Mouse (Mus musculus) midbrain, embryonic 10.5 days (tissue): ENCODE data around the gene Olfr317. TPM values are rescaled to one million over a fixed set of nuclear protein-coding genes. Genes with fewer than 3 reads are reported as not detected.

ENCODE experiments used
- DNase-seq: peaks from one replicate; pipeline ENCODE4 v3.0.0-alpha.2; 2017; ENCODE audit warnings: low spot score
- H3K27ac ChIP-seq: fragments of 300-500 bp; sonication (generic); replicated peaks from 2 replicates; pipeline ENCODE4 v1.5.1; 2016; ENCODE audit warnings: mild to moderate bottlenecking
- H3K27me3 ChIP-seq: fragments of 300-500 bp; sonication (generic); 2 replicates; pipeline ENCODE4 v1.6.1; 2016; ENCODE audit warnings: low read depth, mild to moderate bottlenecking; ENCODE audit not compliant: poor library complexity, severe bottlenecking
- H3K36me3 ChIP-seq: fragments of 300-500 bp; sonication (generic); 2 replicates; pipeline ENCODE4 v1.6.1; 2016; ENCODE audit warnings: mild to moderate bottlenecking, moderate library complexity
- H3K4me1 ChIP-seq: fragments of 300-500 bp; sonication (generic); 2 replicates; pipeline ENCODE4 v1.6.1; 2016
- H3K4me3 ChIP-seq: fragments of 300-500 bp; sonication (generic); 2 replicates; pipeline ENCODE4 v1.5.1; 2016; ENCODE audit warnings: mild to moderate bottlenecking, moderate library complexity
- H3K9me3 ChIP-seq: fragments of 300-500 bp; sonication (generic); replicated peaks from 2 replicates; pipeline ENCODE4 v1.6.1; 2016; ENCODE audit warnings: mild to moderate bottlenecking
- WGBS: fragments of 180-500 bp; shearing (Covaris S2); methylation state at CpG from one replicate; pipeline ENCODE4 v1.1.7; 2016; 5-methylcytosine and 5-hydroxymethylcytosine counted together
- polyA plus RNA-seq: library from polyadenylated mRNA; unstranded; fragments of >200 nt; fragmentation: Nextera tagmentation; extraction: Ambion mirVana; gene quantifications from 2 replicates; pipeline ENCODE4 v1.2.1, GENCODE M21; 2016

Olfr317 gene
- polyA plus RNA-seq, 1 experiment from 2014 or later, result not detected

DNA sequence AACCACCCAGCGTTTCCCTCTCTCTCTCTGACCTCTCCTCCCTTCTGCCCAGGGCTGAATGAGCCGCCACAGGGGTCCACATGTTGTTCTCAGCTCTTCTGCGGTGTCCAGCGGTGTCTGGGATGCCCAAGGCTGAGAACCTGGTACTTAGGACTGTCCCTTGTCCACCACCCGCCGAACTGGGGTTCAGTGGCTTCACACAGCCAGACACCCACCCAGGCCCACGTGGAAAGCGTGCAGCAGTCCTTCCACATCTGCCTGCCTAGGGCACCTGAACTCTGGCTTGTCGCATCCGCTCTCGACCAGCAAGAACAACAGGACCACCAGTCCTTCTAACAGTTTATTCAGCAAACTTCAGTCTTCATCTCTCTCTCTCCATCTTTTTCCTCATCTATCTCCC lies 29.9 kb downstream of the Olfr317 start:
- H3K27ac ChIP-seq, result no peak overlapping the region
- no peaks in the 10 kb centered on the region for H3K36me3 ChIP-seq
- H3K4me3 ChIP-seq, result no peak overlapping the region
- H3K27me3 ChIP-seq, result no peaks in the 10 kb centered on the region
- DNase-seq, result no peak
- H3K4me1 ChIP-seq, result no peaks in the 10 kb centered on the region
- WGBS, result 79% methylated on average over 11 of the region's 11 CpGs
- no peaks in the 10 kb centered on the region; the same call in 1 of the 2 replicates for H3K9me3 ChIP-seq

DNA sequence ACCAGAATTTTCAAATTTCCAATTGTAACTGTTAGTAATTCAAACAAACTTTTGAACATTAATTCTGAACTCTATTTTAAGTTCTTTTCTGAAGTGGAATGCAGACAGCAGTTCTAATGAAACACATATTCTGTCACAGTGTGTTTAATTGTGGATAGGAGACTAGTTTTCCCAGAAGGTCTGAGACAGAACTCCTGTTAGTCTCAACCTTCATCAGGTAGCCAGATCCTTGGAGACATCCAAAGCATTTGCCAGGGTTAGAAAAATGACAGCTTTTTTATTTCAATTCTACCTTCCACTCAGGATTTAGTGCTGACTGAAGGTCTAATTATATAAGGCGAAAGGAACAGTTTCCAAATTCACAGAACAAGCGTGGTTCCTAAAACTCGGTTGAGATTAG lies 40.1 kb downstream of the Olfr317 start, which contains the start of gene Olfr319:
Olfr319 (plus strand) TSS at position 301 of the 400 bp plus-strand sequence.
- WGBS, result 90% methylated on average over 3 of the region's 3 CpGs
- H3K4me1 ChIP-seq, result no peaks in the 10 kb centered on the region

More for the DNA sequence above, 40.1 kb downstream of the Olfr317 start, which contains the start of gene Olfr319:
- H3K9me3 ChIP-seq, result peaks cover 19% of the 10 kb centered on the region
- no peak within 1 kb of the TSS for H3K4me3 ChIP-seq
- H3K36me3 ChIP-seq, result no peaks in the 10 kb centered on the region
- no peaks in the 10 kb centered on the region for H3K27me3 ChIP-seq
- no peak for DNase-seq
- H3K27ac ChIP-seq, result no peak within 1 kb of the TSS

Other genes starting within 250 kb of the Olfr317 start
- gene Olfr332, start 246.7 kb downstream of the Olfr317 start, polyA plus RNA-seq, result not detected in 2 replicates
- not detected in 2 replicates for gene Olfr331, start 236.6 kb downstream of the Olfr317 start, polyA plus RNA-seq
- gene Olfr330, start 204.4 kb downstream of the Olfr317 start, polyA plus RNA-seq, result not detected in 2 replicates
- not detected in 2 replicates for gene Olfr329-ps, start 192.8 kb downstream of the Olfr317 start, polyA plus RNA-seq
- 0.06 TPM in 1 of 2 replicates, not detected in the other for gene Olfr328, start 183.6 kb downstream of the Olfr317 start, polyA plus RNA-seq
- gene Olfr224, start 168.7 kb downstream of the Olfr317 start, polyA plus RNA-seq, result not detected in 2 replicates
- not detected in 2 replicates for gene Olfr325, start 161.5 kb downstream of the Olfr317 start, polyA plus RNA-seq
- not detected in 2 replicates for gene Olfr324, start 144.1 kb downstream of the Olfr317 start, polyA plus RNA-seq
- gene 2210407C18Rik, start 123.1 kb downstream of the Olfr317 start, polyA plus RNA-seq, result not detected in 2 replicates
- gene Olfr323, start 108.7 kb downstream of the Olfr317 start, polyA plus RNA-seq, result not detected in 2 replicates
- 0.46 and 0.53 TPM in 2 replicates for gene Trim58, start 98.7 kb downstream of the Olfr317 start, polyA plus RNA-seq
- gene Olfr322, start 80.4 kb downstream of the Olfr317 start, polyA plus RNA-seq, result not detected in 2 replicates
- not detected in 2 replicates for gene Olfr320, start 58.1 kb downstream of the Olfr317 start, polyA plus RNA-seq
- not detected in 2 replicates for gene Olfr319, start 40.0 kb downstream of the Olfr317 start, polyA plus RNA-seq
- gene Olfr318, start 15.2 kb downstream of the Olfr317 start, polyA plus RNA-seq, result not detected in 2 replicates
- not detected in 2 replicates for gene Olfr316, start 13.5 kb upstream of the Olfr317 start, polyA plus RNA-seq
- not detected in 2 replicates for gene Olfr315, start 34.0 kb upstream of the Olfr317 start, polyA plus RNA-seq
- not detected in 2 replicates for gene Olfr314, start 43.7 kb upstream of the Olfr317 start, polyA plus RNA-seq
- gene Fam183b, start 62.7 kb upstream of the Olfr317 start, polyA plus RNA-seq, result 3.8 and 6.1 TPM in 2 replicates
- gene Olfr313, start 75.8 kb upstream of the Olfr317 start, polyA plus RNA-seq, result not detected in 2 replicates
- gene Olfr312, start 90.0 kb upstream of the Olfr317 start, polyA plus RNA-seq, result not detected in 2 replicates
- not detected in 2 replicates for gene Olfr311, start 100.0 kb upstream of the Olfr317 start, polyA plus RNA-seq
- gene Gm12258, start 107.9 kb upstream of the Olfr317 start, polyA plus RNA-seq, result 9.1 and 11.5 TPM in 2 replicates
- 11.2 and 12.5 TPM in 2 replicates for gene 2810021J22Rik, start 128.0 kb upstream of the Olfr317 start, polyA plus RNA-seq
- gene Zfp39, start 165.0 kb upstream of the Olfr317 start, polyA plus RNA-seq, result 4.6 and 5.2 TPM in 2 replicates
- gene Btnl10, start 178.7 kb upstream of the Olfr317 start, polyA plus RNA-seq, result not detected in 2 replicates
- gene Rnf187, start 199.7 kb upstream of the Olfr317 start, polyA plus RNA-seq, result 274 and 296 TPM in 2 replicates
- 34.1 and 69.6 TPM in 2 replicates for gene Hist3h2ba, start 209.7 kb upstream of the Olfr317 start, polyA plus RNA-seq
- 20.4 and 31.6 TPM in 2 replicates for gene Hist3h2a, start 215.5 kb upstream of the Olfr317 start, polyA plus RNA-seq
- 0.25 and 0.26 TPM in 2 replicates for gene Trim17, start 215.5 kb upstream of the Olfr317 start, polyA plus RNA-seq
- gene Trim11, start 238.9 kb upstream of the Olfr317 start, polyA plus RNA-seq, result 17.7 and 19.3 TPM in 2 replicates